Mouse (Mus musculus) embryonic fibroblast, embryonic 13.5 days (primary cell): Measurements from ENCODE around the gene Arhgef33. TPM values are rescaled to one million over a fixed set of nuclear protein-coding genes. Genes with fewer than 3 reads are reported as not detected.

Experiments used
- H3K27ac ChIP-seq: 2 replicates; pipeline ENCODE4 v1.5.1; 2012; ENCODE audit warnings: low read length, control low read depth, inconsistent platforms; ENCODE audit not compliant: insufficient read depth
- H3K4me1 ChIP-seq: 2 replicates; pipeline ENCODE4 v1.6.1; 2011; ENCODE audit warnings: low read length; ENCODE audit not compliant: control insufficient read depth, insufficient read depth
- H3K4me3 ChIP-seq: 2 replicates; pipeline ENCODE4 v1.5.1; 2011; ENCODE audit warnings: mild to moderate bottlenecking, control low read depth, low read length; ENCODE audit not compliant: insufficient read depth
- CTCF ChIP-seq: IDR thresholded peaks from 2 replicates; pipeline ENCODE4 v1.5.1; 2011; ENCODE audit warnings: mild to moderate bottlenecking, control low read depth, low read length, moderate library complexity, borderline replicate concordance; ENCODE audit not compliant: insufficient read depth
- POLR2A ChIP-seq: IDR thresholded peaks from 2 replicates; pipeline ENCODE4 v1.6.1; 2011; ENCODE audit warnings: low read depth, mild to moderate bottlenecking, control low read depth, low read length, moderate library complexity
- polyA plus RNA-seq: library from polyadenylated mRNA; stranded (reverse); fragments of >200 nt; gene quantifications from 2 replicates; pipeline ENCODE4 v1.2.4, GENCODE M21; 2011; ENCODE audit warnings: low read depth; ENCODE audit not compliant: missing spikeins, insufficient read length

The Arhgef33 gene
- polyA plus RNA-seq, 1 experiment: 1.1 TPM

DNA sequence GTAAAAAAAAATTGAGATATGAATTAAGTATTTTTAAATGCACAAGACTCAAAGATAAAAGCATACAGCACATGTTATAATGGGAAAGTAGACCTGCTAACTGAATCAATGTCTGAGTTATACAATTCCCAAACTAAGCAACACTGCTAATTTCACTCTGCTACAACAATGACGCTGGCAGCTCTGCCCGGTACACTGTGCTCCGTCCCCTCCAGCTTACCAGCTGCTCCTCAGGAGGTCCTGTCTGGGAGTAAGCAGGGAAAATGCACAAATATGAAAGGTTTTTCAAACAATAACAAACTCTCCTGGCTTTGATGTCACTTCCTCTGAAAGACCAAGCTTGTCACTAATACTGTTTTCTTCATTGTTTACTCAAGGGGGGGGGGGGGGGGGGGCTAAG is 127.2 kb downstream of the Arhgef33 start:
- no peaks in the 10 kb centered on the region for H3K4me1 ChIP-seq
- H3K4me3 ChIP-seq: no peak overlapping the region
- no peak for TF ChIP-seq CTCF
- no peak for TF ChIP-seq POLR2A
- no peak overlapping the region for H3K27ac ChIP-seq

- Histone ChIP-seq H3K27ac (no peak overlapping the region), H3K4me3 (no peak overlapping the region), H3K4me1 (no peaks in the 10 kb centered on the region)
- TF ChIP-seq POLR2A: no peak
Measured at GRCm38 (mm10) chr17:80435680-80436079, 128.5 kb downstream of the Arhgef33 start.

DNA sequence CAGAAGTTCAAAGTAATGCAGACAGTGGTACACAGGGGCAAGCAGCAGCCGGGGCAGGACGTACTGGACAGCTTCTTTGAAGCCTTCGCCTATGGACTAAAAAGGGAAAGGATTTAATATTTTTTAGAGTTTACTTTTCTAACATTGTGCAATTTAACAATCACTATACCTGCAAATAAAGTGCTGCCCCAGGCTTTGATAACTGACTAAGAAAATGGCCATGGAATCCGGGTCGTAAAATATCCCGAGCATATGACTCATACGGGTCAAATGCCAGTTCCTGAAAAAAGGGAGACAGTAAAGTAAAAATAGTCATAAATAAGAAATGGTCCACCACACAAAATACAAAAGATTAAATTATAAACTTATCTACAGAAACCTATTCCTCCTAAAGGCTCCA is 138.2 kb downstream of the Arhgef33 start:
- Histone ChIP-seq H3K4me1 (no peaks in the 10 kb centered on the region), H3K4me3 (no peak overlapping the region), H3K27ac (no peak overlapping the region)
- TF ChIP-seq CTCF: no peak
- no peak for TF ChIP-seq POLR2A

DNA sequence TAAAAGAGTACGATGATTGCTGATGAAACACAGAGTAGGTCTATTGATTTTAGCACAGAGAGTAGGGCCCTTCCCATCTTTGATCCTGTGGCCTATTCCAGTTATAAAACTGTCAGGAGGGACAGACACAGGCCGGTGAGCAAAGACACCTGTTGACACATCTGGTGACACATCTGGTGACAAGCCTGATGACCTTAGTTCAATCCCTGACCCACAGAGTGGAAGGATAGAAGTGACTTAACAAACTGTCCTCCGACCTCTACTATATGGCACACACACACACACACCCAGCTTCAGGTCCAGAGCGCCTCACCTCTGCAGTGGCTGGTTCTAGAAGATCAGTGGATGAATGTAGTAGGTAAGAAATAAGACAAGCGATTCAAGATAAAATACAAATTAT is 139.3 kb downstream of the Arhgef33 start:
- TF ChIP-seq CTCF (no peak), POLR2A (no peak)
- H3K4me3 ChIP-seq: no peak overlapping the region
- no peaks in the 10 kb centered on the region for H3K4me1 ChIP-seq
- H3K27ac ChIP-seq: no peak overlapping the region

Other genes starting within 250 kb of the Arhgef33 start
- gene Hnrnpll, start 245.1 kb upstream of the Arhgef33 start, polyA plus RNA-seq: 56.4 and 62.8 TPM in 2 replicates
- 10.0 and 10.6 TPM in 2 replicates for gene Galm, start 179.9 kb upstream of the Arhgef33 start, polyA plus RNA-seq
- gene Srsf7, start 100.1 kb upstream of the Arhgef33 start, polyA plus RNA-seq: 132 and 194 TPM in 2 replicates
- gene Ttc39d, start 99.9 kb upstream of the Arhgef33 start, polyA plus RNA-seq: not detected in 2 replicates
- gene Gemin6, start 83.0 kb upstream of the Arhgef33 start, polyA plus RNA-seq: 14.9 and 15.3 TPM in 2 replicates
- 9.1 and 10.6 TPM in 2 replicates for gene Morn2, start 17.2 kb upstream of the Arhgef33 start, polyA plus RNA-seq
- gene Dhx57, start 16.9 kb upstream of the Arhgef33 start, polyA plus RNA-seq: 24.2 and 25.8 TPM in 2 replicates
- not detected in 2 replicates for gene Gm10190, start 66.1 kb downstream of the Arhgef33 start, polyA plus RNA-seq
- gene Sos1, start 173.0 kb downstream of the Arhgef33 start, polyA plus RNA-seq: 27.6 and 32.9 TPM in 2 replicates